Mouse (Mus musculus) heart, embryonic 12.5 days (tissue): ENCODE measurements around the gene Rep15. TPM values are rescaled to one million over a fixed set of nuclear protein-coding genes. Genes with fewer than 3 reads are reported as not detected.

Experiments used
- ATAC-seq: fragments of 200-750 bp; cut with Nextera tagmentation; 2 replicates; pipeline ENCODE4 v1.8.0; 2017; ENCODE audit warnings: moderate TSS enrichment, moderate library complexity; ENCODE audit not compliant: insufficient number of reproducible peaks, low FRiP score
- H3K27ac ChIP-seq: fragments of 300-500 bp; sonication (generic); 2 replicates; pipeline ENCODE4 v1.5.1; 2016; ENCODE audit warnings: mild to moderate bottlenecking, moderate library complexity; ENCODE audit not compliant: poor library complexity, severe bottlenecking
- H3K27me3 ChIP-seq: fragments of 300-500 bp; sonication (generic); replicated peaks from 2 replicates; pipeline ENCODE4 v1.6.1; 2016; ENCODE audit warnings: mild to moderate bottlenecking, moderate library complexity
- H3K36me3 ChIP-seq: fragments of 300-500 bp; sonication (generic); 2 replicates; pipeline ENCODE4 v1.6.1; 2016; ENCODE audit warnings: mild to moderate bottlenecking, moderate library complexity
- H3K4me1 ChIP-seq: fragments of 300-500 bp; sonication (generic); replicated peaks from 2 replicates; pipeline ENCODE4 v1.6.1; 2016; ENCODE audit warnings: mild to moderate bottlenecking
- H3K4me2 ChIP-seq: fragments of 300-500 bp; sonication (generic); 2 replicates; pipeline ENCODE4 v1.6.1; 2016; ENCODE audit warnings: mild to moderate bottlenecking, moderate library complexity
- H3K4me3 ChIP-seq: fragments of 300-500 bp; sonication (generic); 2 replicates; pipeline ENCODE4 v1.5.1; 2016; ENCODE audit warnings: mild to moderate bottlenecking
- H3K9ac ChIP-seq: fragments of 300-500 bp; sonication (generic); 2 replicates; pipeline ENCODE4 v1.6.1; 2016; ENCODE audit warnings: mild to moderate bottlenecking, moderate library complexity
- H3K9me3 ChIP-seq: fragments of 300-500 bp; sonication (generic); replicated peaks from 2 replicates; pipeline ENCODE4 v1.6.1; 2016; ENCODE audit warnings: mild to moderate bottlenecking, moderate library complexity
- WGBS: fragments of 180-500 bp; shearing (Covaris S2); methylation state at CpG from one replicate; pipeline ENCODE4 v1.1.7; 2016; 5-methylcytosine and 5-hydroxymethylcytosine counted together
- polyA plus RNA-seq: library from polyadenylated mRNA; unstranded; fragments of >200 nt; fragmentation: Nextera tagmentation; extraction: Ambion mirVana; gene quantifications from 2 replicates; pipeline ENCODE4 v1.2.1, GENCODE M21; 2016

Rep15 gene
- polyA plus RNA-seq, 1 experiment from 2014 or later = 0.83 TPM

DNA sequence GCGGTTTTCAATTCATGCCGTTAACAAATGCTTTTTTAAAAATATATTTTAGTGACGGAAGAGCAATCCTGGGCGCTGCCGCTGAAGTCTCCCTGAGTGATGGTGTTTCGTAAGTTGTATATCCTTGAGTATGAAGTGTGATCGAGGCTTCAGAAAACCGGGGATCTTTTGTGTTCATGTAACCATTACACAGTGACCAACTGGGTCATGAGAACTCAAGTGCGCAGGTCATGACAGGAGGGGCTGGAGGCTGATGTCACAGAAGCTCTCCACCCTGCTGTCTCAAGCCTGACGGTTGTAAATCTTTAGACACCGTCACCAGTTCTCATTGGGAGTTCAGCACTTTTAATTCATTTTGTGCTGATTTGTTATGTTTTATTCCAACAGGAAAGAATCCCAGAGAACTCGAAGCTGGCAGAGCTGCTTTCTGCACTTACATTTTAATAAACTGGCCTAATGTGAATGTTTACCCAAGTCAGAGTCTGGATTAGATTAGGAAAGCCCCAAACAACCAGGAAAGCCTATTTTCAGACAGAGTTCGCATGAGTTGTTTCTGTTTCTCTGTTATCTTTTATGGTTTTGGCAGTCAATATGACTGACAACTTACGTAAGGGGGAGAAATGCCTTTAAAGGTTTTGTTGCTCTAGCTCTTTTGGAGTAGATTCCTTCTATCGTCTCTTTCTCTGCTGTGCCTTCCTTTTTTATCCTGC is 21.4 kb upstream of the Rep15 start:
- 79% methylated on average over 15 of the region's 15 CpGs for WGBS
- H3K9me3 ChIP-seq = no peaks in the 10 kb centered on the region
- H3K4me1 ChIP-seq = peaks cover 6% of the 10 kb centered on the region; the same call in 1 of the 2 replicates
- H3K27ac ChIP-seq = no peak overlapping the region
- no peak overlapping the region for H3K4me2 ChIP-seq
- H3K9ac ChIP-seq = no peak overlapping the region
- H3K4me3 ChIP-seq = no peak overlapping the region
- peaks cover 71% of the 10 kb centered on the region for H3K36me3 ChIP-seq
- H3K27me3 ChIP-seq = no peaks in the 10 kb centered on the region
- ATAC-seq = no peak

DNA sequence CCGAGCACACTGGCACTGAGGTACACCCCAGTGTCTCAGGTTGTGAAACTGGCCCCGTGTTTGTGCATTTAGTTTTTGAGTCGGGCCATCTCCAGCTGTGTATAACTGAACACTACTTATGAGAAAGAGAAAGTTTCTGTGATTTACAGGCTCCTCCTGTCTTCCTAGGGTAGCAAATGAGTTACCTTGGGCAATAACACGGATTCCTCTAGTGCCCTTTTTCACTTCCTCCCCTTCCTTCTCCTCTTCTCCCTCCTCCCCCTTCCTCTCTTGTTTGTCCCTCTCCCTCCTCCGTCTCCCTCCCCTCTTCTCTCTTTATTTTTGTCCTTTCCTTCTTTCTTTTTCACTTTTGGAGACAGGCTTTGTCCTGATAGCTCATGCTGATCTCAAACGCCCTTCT is 20.8 kb upstream of the Rep15 start:
- H3K36me3 ChIP-seq = peaks cover 73% of the 10 kb centered on the region
- H3K9me3 ChIP-seq = no peaks in the 10 kb centered on the region
- peaks cover 6% of the 10 kb centered on the region; the same call in 1 of the 2 replicates for H3K4me1 ChIP-seq
- H3K4me2 ChIP-seq = no peak overlapping the region
- no peak overlapping the region for H3K4me3 ChIP-seq
- no peak for ATAC-seq
- no peak overlapping the region for H3K9ac ChIP-seq
- no peaks in the 10 kb centered on the region for H3K27me3 ChIP-seq
- no peak overlapping the region for H3K27ac ChIP-seq
- WGBS = 74% methylated on average over 6 of the region's 6 CpGs

DNA sequence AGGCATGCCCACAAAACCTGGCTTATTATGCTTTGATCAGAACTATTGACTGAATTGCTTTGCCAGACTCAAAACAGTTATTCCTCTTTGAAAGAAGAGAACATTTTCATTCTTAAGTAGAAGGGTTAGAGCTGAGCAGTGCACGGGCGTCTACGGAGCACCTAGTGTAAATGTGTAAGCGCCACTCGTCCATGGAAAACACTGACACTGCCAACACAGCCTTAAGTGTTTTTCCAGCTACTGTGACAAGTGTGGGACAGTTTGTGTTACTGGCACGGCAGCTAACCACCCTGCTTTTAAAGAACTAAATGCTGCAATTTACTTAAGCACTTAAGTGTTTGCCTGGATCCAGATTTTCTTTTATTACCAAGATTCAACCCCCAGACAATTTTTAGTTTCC is 20.4 kb upstream of the Rep15 start:
- H3K4me3 ChIP-seq = no peak overlapping the region
- peaks cover 73% of the 10 kb centered on the region for H3K36me3 ChIP-seq
- H3K9ac ChIP-seq = no peak overlapping the region
- H3K27ac ChIP-seq = no peak overlapping the region
- H3K4me2 ChIP-seq = no peak overlapping the region
- ATAC-seq = no peak
- H3K27me3 ChIP-seq = no peaks in the 10 kb centered on the region
- WGBS = 76% methylated on average over 6 of the region's 6 CpGs
- no peaks in the 10 kb centered on the region for H3K9me3 ChIP-seq
- H3K4me1 ChIP-seq = peaks cover 6% of the 10 kb centered on the region; the same call in 1 of the 2 replicates

DNA sequence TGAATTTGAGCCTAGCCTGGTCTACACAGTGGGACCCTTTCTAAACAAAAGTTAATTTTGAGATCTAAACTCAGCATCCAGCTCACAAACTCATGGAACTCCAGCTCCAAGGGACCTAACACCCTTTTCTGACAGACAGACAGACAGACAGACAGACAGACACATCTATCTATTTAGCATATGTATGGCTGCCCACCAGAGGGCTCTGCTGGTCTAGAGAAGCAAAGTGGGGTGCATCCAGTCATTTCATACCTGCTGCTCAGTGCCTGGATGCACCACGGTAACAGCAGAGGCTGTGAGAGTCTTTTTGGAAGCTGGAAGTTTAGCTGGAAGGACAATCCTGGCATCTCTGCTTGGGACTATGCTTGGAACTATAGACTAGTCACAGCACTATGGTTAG is 18.8 kb upstream of the Rep15 start:
- no peaks in the 10 kb centered on the region for H3K27me3 ChIP-seq
- H3K4me1 ChIP-seq = peaks cover 6% of the 10 kb centered on the region; the same call in 1 of the 2 replicates
- ATAC-seq = no peak
- no peak overlapping the region for H3K4me3 ChIP-seq
- H3K9me3 ChIP-seq = no peaks in the 10 kb centered on the region
- no peak overlapping the region for H3K4me2 ChIP-seq
- H3K27ac ChIP-seq = no peak overlapping the region
- WGBS = 84% methylated on average over 1 of the region's 1 CpGs
- H3K9ac ChIP-seq = no peak overlapping the region
- peaks cover 76% of the 10 kb centered on the region for H3K36me3 ChIP-seq

DNA sequence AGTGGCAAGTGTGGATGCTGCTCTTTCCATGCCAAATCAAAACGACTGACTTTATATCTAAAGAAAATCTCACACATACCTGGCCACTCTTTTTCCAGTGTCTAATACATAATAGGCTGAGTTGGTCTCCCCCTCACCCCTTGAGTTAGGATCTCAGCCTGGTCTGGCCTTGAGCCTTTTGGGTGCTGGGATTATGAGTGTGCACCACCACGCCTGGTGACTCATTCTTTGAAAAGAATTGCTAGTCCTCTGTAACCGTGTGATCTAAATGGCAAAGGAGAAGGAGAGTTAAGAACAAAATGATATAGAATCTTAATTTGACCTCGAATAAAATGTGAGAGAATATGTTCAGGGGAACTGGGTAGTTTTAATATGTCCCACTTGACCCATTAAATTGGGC is 14.5 kb upstream of the Rep15 start:
- Histone ChIP-seq H3K4me3 (no peak overlapping the region), H3K9ac (no peak overlapping the region), H3K27me3 (no peaks in the 10 kb centered on the region), H3K4me1 (peaks cover 5% of the 10 kb centered on the region; the same call in 1 of the 2 replicates), H3K27ac (no peak overlapping the region), H3K36me3 (peaks cover 84% of the 10 kb centered on the region), H3K4me2 (no peak overlapping the region), H3K9me3 (no peaks in the 10 kb centered on the region)
- no peak for ATAC-seq
- 81% methylated on average over 4 of the region's 4 CpGs for WGBS

DNA sequence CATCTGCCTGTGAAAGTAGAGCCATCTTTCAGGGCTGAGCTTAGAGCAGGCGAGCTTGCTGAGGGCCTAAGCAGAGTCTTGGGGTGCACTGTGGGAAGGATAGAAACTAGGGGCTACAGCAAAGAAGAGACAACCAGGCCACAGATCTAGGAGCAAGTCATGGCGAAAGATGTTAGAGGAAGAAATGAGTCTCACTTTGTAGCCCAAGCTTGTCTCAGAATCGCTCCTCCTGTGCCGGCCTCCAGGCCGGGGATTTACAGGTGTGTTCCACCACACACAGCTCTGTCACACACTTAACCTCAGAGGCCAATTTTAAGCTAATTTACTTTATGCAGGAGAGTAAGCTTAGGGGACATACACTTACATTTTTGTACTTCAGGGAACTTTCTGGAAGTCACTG is 14.0 kb upstream of the Rep15 start:
- Histone ChIP-seq H3K9ac (no peak overlapping the region), H3K27ac (no peak overlapping the region), H3K4me2 (no peak overlapping the region), H3K4me1 (peaks cover 5% of the 10 kb centered on the region; the same call in 1 of the 2 replicates), H3K9me3 (no peaks in the 10 kb centered on the region), H3K36me3 (peaks cover 83% of the 10 kb centered on the region), H3K4me3 (no peak overlapping the region), H3K27me3 (no peaks in the 10 kb centered on the region)
- WGBS = 88% methylated on average over 5 of the region's 5 CpGs
- ATAC-seq = no peak

DNA sequence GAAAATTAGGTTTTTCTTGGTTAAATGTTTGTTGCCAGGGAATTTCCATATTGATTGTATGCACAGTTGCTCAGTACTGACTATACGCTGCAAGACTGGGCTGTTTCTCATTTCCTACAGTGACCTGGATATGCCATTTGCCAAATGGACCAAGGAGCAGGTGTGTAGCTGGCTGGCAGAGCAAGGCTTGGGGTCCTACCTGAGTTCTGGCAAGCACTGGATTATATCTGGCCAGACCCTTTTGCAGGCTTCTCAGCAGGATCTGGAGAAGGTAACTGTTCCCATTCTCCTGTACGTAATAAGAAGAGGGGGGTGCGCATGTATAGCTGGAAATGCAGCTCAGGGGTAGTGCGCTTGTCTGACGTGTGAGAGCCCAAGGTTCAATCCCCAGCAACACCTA is 11.2 kb upstream of the Rep15 start:
- H3K4me1 ChIP-seq = peaks cover 5% of the 10 kb centered on the region; the same call in 1 of the 2 replicates
- no peak overlapping the region for H3K9ac ChIP-seq
- H3K4me3 ChIP-seq = no peak overlapping the region
- H3K9me3 ChIP-seq = no peaks in the 10 kb centered on the region
- H3K36me3 ChIP-seq = peaks cover 81% of the 10 kb centered on the region
- no peak overlapping the region for H3K27ac ChIP-seq
- H3K27me3 ChIP-seq = no peaks in the 10 kb centered on the region
- H3K4me2 ChIP-seq = no peak overlapping the region
- no peak for ATAC-seq
- 90% methylated on average over 5 of the region's 5 CpGs for WGBS

DNA sequence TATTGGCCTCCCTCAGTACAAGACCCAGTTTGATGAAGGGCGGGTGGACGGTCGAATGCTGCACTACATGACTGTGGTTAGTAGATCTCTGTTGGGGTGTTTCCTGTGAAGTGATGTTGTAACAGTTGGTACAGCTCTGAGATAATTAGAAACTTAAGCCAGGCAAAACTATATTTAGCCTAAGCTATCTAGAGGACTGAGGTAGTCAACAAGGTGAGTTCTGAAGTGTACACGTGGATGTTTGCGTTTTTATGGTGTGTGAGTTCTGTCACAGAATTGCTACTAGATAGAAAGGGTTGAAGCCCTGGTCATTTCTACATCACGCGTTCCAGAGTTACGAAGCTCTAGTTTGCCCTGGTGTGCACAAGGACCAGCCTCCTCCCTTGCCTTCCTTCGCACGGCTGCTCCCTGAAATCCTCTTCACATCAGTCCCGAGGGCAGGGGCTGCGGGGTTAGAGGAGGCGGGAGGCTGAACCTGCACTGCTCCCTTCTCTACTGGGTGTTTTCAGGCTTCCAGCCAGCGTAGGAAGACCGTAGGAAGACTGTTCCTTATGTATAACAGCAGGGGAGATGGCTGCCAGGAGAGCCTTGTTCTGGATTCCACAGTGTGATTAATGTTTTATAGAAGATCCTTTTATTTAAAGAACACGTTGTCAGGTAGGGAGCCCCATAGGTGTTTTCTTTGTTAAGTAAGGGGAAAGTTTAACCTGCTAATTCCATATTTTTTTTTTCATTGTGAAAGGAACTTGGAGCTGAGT is 9.8 kb upstream of the Rep15 start:
- no peak overlapping the region for H3K4me2 ChIP-seq
- peaks cover 5% of the 10 kb centered on the region; the same call in 1 of the 2 replicates for H3K4me1 ChIP-seq
- no peak overlapping the region for H3K4me3 ChIP-seq
- H3K9ac ChIP-seq = no peak overlapping the region
- ATAC-seq = no peak
- no peaks in the 10 kb centered on the region for H3K9me3 ChIP-seq
- peaks cover 80% of the 10 kb centered on the region for H3K36me3 ChIP-seq
- H3K27ac ChIP-seq = no peak overlapping the region
- WGBS = 80% methylated on average over 16 of the region's 16 CpGs
- H3K27me3 ChIP-seq = no peaks in the 10 kb centered on the region

DNA sequence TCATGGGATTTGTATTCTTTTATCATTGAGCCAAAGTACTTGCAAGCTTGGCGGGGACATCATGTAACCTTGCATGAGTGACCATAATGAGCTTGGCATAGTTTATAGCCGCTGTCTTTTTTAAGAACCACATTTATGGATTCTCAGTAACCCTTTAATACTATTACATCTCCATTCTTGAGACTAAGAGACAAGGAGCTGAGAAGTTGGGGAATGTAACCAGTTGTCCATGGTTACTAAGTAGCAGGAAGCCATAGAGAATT is 9.3 kb upstream of the Rep15 start:
- WGBS = 92% methylated on average over 2 of the region's 2 CpGs
- peaks cover 5% of the 10 kb centered on the region; the same call in 1 of the 2 replicates for H3K4me1 ChIP-seq

DNA sequence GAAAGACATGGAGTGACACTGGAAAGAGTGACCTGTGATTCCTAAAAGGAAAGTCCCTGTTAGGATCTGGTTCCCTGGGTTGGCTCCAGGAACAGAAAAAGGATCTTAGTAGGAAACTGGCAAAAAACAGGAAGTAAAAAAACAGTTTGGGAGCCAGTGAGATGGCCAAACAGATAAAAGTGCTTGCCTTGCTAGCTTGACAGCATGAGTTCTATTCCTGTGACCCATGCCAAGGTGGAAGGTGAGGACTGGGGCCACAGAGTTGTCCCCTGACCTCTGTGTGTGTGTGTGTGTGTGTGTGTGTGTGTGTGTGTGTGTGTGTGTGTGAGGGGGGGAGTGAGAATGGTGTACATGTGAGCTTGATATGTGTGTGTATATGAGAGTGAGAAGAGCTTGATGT is 8.8 kb upstream of the Rep15 start:
- Histone ChIP-seq H3K9ac (no peak overlapping the region), H3K9me3 (no peaks in the 10 kb centered on the region), H3K4me2 (no peak overlapping the region), H3K27ac (no peak overlapping the region), H3K4me1 (peaks cover 5% of the 10 kb centered on the region; the same call in 1 of the 2 replicates), H3K36me3 (peaks cover 80% of the 10 kb centered on the region), H3K27me3 (no peaks in the 10 kb centered on the region), H3K4me3 (no peak overlapping the region)
- no peak for ATAC-seq

More for the DNA sequence above, 9.3 kb upstream of the Rep15 start:
- H3K4me2 ChIP-seq = no peak overlapping the region
- H3K9me3 ChIP-seq = no peaks in the 10 kb centered on the region
- H3K27me3 ChIP-seq = no peaks in the 10 kb centered on the region
- H3K4me3 ChIP-seq = no peak overlapping the region
- H3K36me3 ChIP-seq = peaks cover 79% of the 10 kb centered on the region
- no peak for ATAC-seq
- no peak overlapping the region for H3K27ac ChIP-seq
- no peak overlapping the region for H3K9ac ChIP-seq

DNA sequence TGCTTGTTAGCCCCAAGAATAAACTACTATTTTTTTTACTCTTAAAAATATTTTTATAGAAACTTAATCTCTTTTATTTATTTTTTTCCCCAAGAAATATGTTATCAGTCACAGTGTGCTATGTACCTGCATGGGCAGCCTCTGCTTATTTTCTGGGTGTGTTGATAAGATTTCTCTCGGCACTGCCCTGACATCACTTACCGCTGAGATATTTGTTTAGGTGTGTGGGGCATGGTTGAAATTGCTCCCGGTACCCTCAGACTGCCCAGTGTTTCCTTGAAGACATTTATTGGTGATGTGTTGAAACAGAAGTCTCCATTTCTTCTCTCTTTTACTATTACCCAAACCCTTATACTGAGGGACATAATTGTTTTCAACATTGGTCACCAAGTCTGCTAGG is 7.6 kb upstream of the Rep15 start:
- H3K27ac ChIP-seq = no peak overlapping the region
- H3K27me3 ChIP-seq = no peaks in the 10 kb centered on the region
- no peak overlapping the region for H3K4me3 ChIP-seq
- no peaks in the 10 kb centered on the region for H3K9me3 ChIP-seq
- ATAC-seq = no peak
- H3K4me2 ChIP-seq = no peak overlapping the region
- H3K9ac ChIP-seq = no peak overlapping the region
- peaks cover 5% of the 10 kb centered on the region; the same call in 1 of the 2 replicates for H3K4me1 ChIP-seq
- 62% methylated on average over 3 of the region's 3 CpGs for WGBS
- H3K36me3 ChIP-seq = peaks cover 81% of the 10 kb centered on the region
